Mouse (Mus musculus) MEL (cell line): ENCODE measurements around the gene Plekha7. TPM values are rescaled to one million over a fixed set of nuclear protein-coding genes. Genes with fewer than 3 reads are reported as not detected.

Source experiments
- DNase-seq: peaks from one replicate; pipeline ENCODE4 v3.0.0; 2011; ENCODE audit warnings: low read depth, low spot score
- H3K27ac ChIP-seq: 2 replicates; pipeline ENCODE4 v1.5.1; 2012; ENCODE audit warnings: low read depth, mild to moderate bottlenecking, control low read depth, low read length, moderate library complexity; ENCODE audit not compliant: control insufficient read depth
- H3K27me3 ChIP-seq, 2 experiments: fragments of 150-350 bp in 1 of 2; sonication (generic) in 1 of 2; 2 replicates each; pipeline ENCODE4 v1.6.1; 2012; ENCODE audit warnings: low read length in 2 of 2, mild to moderate bottlenecking in 2 of 2, improper control_type of control experiment in 1 of 2, moderate library complexity in 1 of 2; ENCODE audit not compliant: insufficient read depth in 2 of 2, control insufficient read depth in 1 of 2
- H3K36me3 ChIP-seq, 2 experiments: 2 replicates each; pipeline ENCODE4 v1.6.1; 2012 to 2014; ENCODE audit warnings: low read length in 2 of 2, improper control_type of control experiment in 1 of 2, inconsistent platforms in 1 of 2, mild to moderate bottlenecking in 1 of 2; ENCODE audit not compliant: insufficient read depth in 2 of 2, control insufficient read depth in 1 of 2
- H3K4me1 ChIP-seq, 2 experiments: fragments of 150-350 bp in 1 of 2; sonication (generic) in 1 of 2; 2 replicates each; pipeline ENCODE4 v1.6.1; 2012; ENCODE audit warnings: low read length in 2 of 2, improper control_type of control experiment in 1 of 2, mild to moderate bottlenecking in 1 of 2; ENCODE audit not compliant: insufficient read depth in 2 of 2, control insufficient read depth in 1 of 2
- H3K4me3 ChIP-seq, 2 experiments: fragments of 150-350 bp in 1 of 2; sonication (generic) in 1 of 2; 2 replicates each; pipeline ENCODE4 v1.5.1; 2012; ENCODE audit warnings: low read depth in 2 of 2, low read length in 2 of 2, mild to moderate bottlenecking in 2 of 2, moderate library complexity in 2 of 2, control low read depth in 1 of 2, improper control_type of control experiment in 1 of 2; ENCODE audit not compliant: control insufficient read depth in 1 of 2, insufficient read depth in 1 of 2
- H3K79me2 ChIP-seq: 2 replicates; pipeline ENCODE4 v1.6.1; 2012; ENCODE audit warnings: mild to moderate bottlenecking, low read length, moderate library complexity; ENCODE audit not compliant: control insufficient read depth, poor library complexity, insufficient read depth
- H3K9ac ChIP-seq: 2 replicates; pipeline ENCODE4 v1.6.1; 2012; ENCODE audit warnings: low read depth, mild to moderate bottlenecking, control low read depth, low read length, moderate library complexity; ENCODE audit not compliant: control insufficient read depth, poor library complexity, severe bottlenecking
- H3K9me3 ChIP-seq: fragments of 150-350 bp; sonication (generic); replicated peaks from 2 replicates; pipeline ENCODE4 v1.6.1; 2012; ENCODE audit warnings: mild to moderate bottlenecking, low read length, improper control_type of control experiment, moderate library complexity; ENCODE audit not compliant: insufficient read depth
- CHD1 ChIP-seq: IDR thresholded peaks from 2 replicates; pipeline ENCODE4 v1.6.1; 2012; ENCODE audit warnings: low read depth, mild to moderate bottlenecking, inconsistent platforms, low read length, improper control_type of control experiment
- CHD2 ChIP-seq: IDR thresholded peaks from 2 replicates; pipeline ENCODE4 v1.6.1; 2011; ENCODE audit warnings: low read length, improper control_type of control experiment
- CTCF ChIP-seq, 3 experiments: IDR thresholded peaks in 2 of 3; conservative IDR thresholded peaks in 1 of 3; 2 replicates each; pipeline ENCODE4 v1.5.1; 2011 to 2012; ENCODE audit warnings: low read length in 3 of 3, low read depth in 2 of 3, mild to moderate bottlenecking in 2 of 3, improper control_type of control experiment in 1 of 3, inconsistent platforms in 1 of 3, mixed read lengths in 1 of 3, moderate library complexity in 1 of 3; ENCODE audit not compliant: control insufficient read depth in 1 of 3, insufficient read depth in 1 of 3, poor library complexity in 1 of 3, severe bottlenecking in 1 of 3
- E2F4 ChIP-seq: IDR thresholded peaks from 2 replicates; pipeline ENCODE4 v1.6.1; 2011; ENCODE audit warnings: low read depth, low read length, improper control_type of control experiment, borderline replicate concordance
- EP300 ChIP-seq, 2 experiments: IDR thresholded peaks; 2 replicates each; pipeline ENCODE4 v1.6.1; 2011; ENCODE audit warnings: improper control_type of control experiment in 2 of 2, low read length in 2 of 2, low read depth in 1 of 2, mild to moderate bottlenecking in 1 of 2
- ETS1 ChIP-seq: IDR thresholded peaks from 2 replicates; pipeline ENCODE4 v1.6.1; 2012; ENCODE audit warnings: low read depth, mild to moderate bottlenecking, inconsistent platforms, low read length, improper control_type of control experiment, moderate library complexity
- GABPA ChIP-seq: IDR thresholded peaks from 2 replicates; pipeline ENCODE4 v1.6.1; 2012; ENCODE audit warnings: low read depth, mild to moderate bottlenecking, inconsistent platforms, low read length, improper control_type of control experiment, moderate library complexity
- JUND ChIP-seq: IDR thresholded peaks from 2 replicates; pipeline ENCODE4 v1.6.1; 2011; ENCODE audit warnings: low read depth, mild to moderate bottlenecking, improper control_type of control experiment, low read length
- MEF2A ChIP-seq: IDR thresholded peaks from 2 replicates; pipeline ENCODE4 v1.6.1; 2014; ENCODE audit warnings: low read depth, mild to moderate bottlenecking, inconsistent platforms, low read length, improper control_type of control experiment; ENCODE audit not compliant: poor library complexity, insufficient replicate concordance, severe bottlenecking; ENCODE audit errors: extremely low read depth
- MXI1 ChIP-seq: IDR thresholded peaks from 2 replicates; pipeline ENCODE4 v1.6.1; 2011; ENCODE audit warnings: mild to moderate bottlenecking, low read depth, low read length, improper control_type of control experiment
- MYC ChIP-seq: IDR thresholded peaks from 2 replicates; pipeline ENCODE4 v1.6.1; 2011; ENCODE audit warnings: low read depth, mild to moderate bottlenecking, low read length, improper control_type of control experiment, moderate library complexity
- NELFE ChIP-seq: IDR thresholded peaks from 2 replicates; pipeline ENCODE4 v1.6.1; 2011; ENCODE audit warnings: low read depth, low read length, improper control_type of control experiment
- POLR2A ChIP-seq, 2 experiments: IDR thresholded peaks; 2 replicates each; pipeline ENCODE4 v1.6.1; 2011 to 2012; ENCODE audit warnings: low read length in 2 of 2, mild to moderate bottlenecking in 2 of 2, control low read depth in 1 of 2, improper control_type of control experiment in 1 of 2, low read depth in 1 of 2, moderate library complexity in 1 of 2; ENCODE audit not compliant: control insufficient read depth in 1 of 2, insufficient read depth in 1 of 2, poor library complexity in 1 of 2
- POLR2AphosphoS2 ChIP-seq: IDR thresholded peaks from 2 replicates; pipeline ENCODE4 v1.6.1; 2011; ENCODE audit warnings: low read length, improper control_type of control experiment
- RCOR1 ChIP-seq: IDR thresholded peaks from 2 replicates; pipeline ENCODE4 v1.6.1; 2012; ENCODE audit warnings: low read depth, mild to moderate bottlenecking, inconsistent platforms, low read length, improper control_type of control experiment
- SIN3A ChIP-seq: IDR thresholded peaks from 2 replicates; pipeline ENCODE4 v1.6.1; 2012; ENCODE audit warnings: low read length, improper control_type of control experiment, inconsistent platforms
- TBP ChIP-seq: IDR thresholded peaks from 2 replicates; pipeline ENCODE4 v1.8.0; 2011; ENCODE audit warnings: low read depth, low read length, improper control_type of control experiment
- TCF12 ChIP-seq: IDR thresholded peaks from 2 replicates; pipeline ENCODE4 v1.6.1; 2014; ENCODE audit warnings: low read depth, mild to moderate bottlenecking, inconsistent platforms, low read length, improper control_type of control experiment, moderate library complexity
- UBTF ChIP-seq: IDR thresholded peaks from 2 replicates; pipeline ENCODE4 v1.6.1; 2012; ENCODE audit warnings: low read depth, mild to moderate bottlenecking, inconsistent platforms, low read length, improper control_type of control experiment, moderate library complexity, borderline replicate concordance; ENCODE audit not compliant: insufficient read depth
- USF2 ChIP-seq, 2 experiments: IDR thresholded peaks; 2 replicates each; pipeline ENCODE4 v1.6.1; 2011 to 2012; ENCODE audit warnings: improper control_type of control experiment in 2 of 2, low read length in 2 of 2, borderline replicate concordance in 1 of 2, inconsistent platforms in 1 of 2, low read depth in 1 of 2, mild to moderate bottlenecking in 1 of 2; ENCODE audit not compliant: insufficient read depth in 1 of 2
- ZC3H11A ChIP-seq: IDR thresholded peaks from 2 replicates; pipeline ENCODE4 v1.6.1; 2012; ENCODE audit warnings: low read depth, mild to moderate bottlenecking, inconsistent platforms, low read length, improper control_type of control experiment
- ZMIZ1 ChIP-seq: IDR thresholded peaks from 2 replicates; pipeline ENCODE4 v1.6.1; 2012; ENCODE audit warnings: low read depth, mild to moderate bottlenecking, inconsistent platforms, low read length, improper control_type of control experiment, moderate library complexity
- polyA plus RNA-seq, 2 experiments: library from polyadenylated mRNA; stranded (reverse) in 1 of 2; unstranded in 1 of 2; fragments of >175 nt in 1 of 2; fragments of >200 nt in 1 of 2; gene quantifications; 2 replicates each; pipeline versions ENCODE4 v1.2.1 to v1.2.4; 2012; ENCODE audit warnings: low replicate concordance in 2 of 2, low read depth in 1 of 2; ENCODE audit not compliant: insufficient read length in 2 of 2, insufficient read depth in 1 of 2, missing spikeins in 1 of 2
- total RNA-seq: library from RNA; depleted of rRNA; stranded (reverse); fragments of 300-350 nt; gene quantifications from 2 replicates; pipeline ENCODE4 v1.2.3, GENCODE M21; 2012

The Plekha7 gene
- total and polyA plus RNA-seq, 3 experiments, result 4.4 to 14.5 TPM; not detected in 1

- Histone ChIP-seq H3K27ac (no peak overlapping the region), H3K4me1 (no peaks in the 10 kb centered on the region), H3K79me2 (no peaks in the 10 kb centered on the region), H3K4me3 (no peak overlapping the region), H3K27me3 (no peaks in the 10 kb centered on the region), H3K36me3 (no peaks in the 10 kb centered on the region), H3K9ac (no peak overlapping the region), H3K9me3 (no peaks in the 10 kb centered on the region)
- TF ChIP-seq SIN3A (no peak), ZC3H11A (no peak), CTCF (IDR thresholded peaks at IDR 0.05 in 2 of 3, conservative IDR thresholded peaks at IDR 0.05 in 1 of 3; ENCODE audit: control insufficient read depth in 1 of 3, insufficient read depth in 1 of 3, low read depth in 2 of 3, low read length in 3 of 3, poor library complexity in 1 of 3, severe bottlenecking in 1 of 3) (no peak), POLR2A (IDR thresholded peaks at IDR 0.05; ENCODE audit: control insufficient read depth in 1 of 2, insufficient read depth in 1 of 2, low read depth in 1 of 2, low read length in 2 of 2, poor library complexity in 1 of 2) (no peak), UBTF (no peak), MYC (no peak), POLR2AphosphoS2 (no peak), E2F4 (no peak), MEF2A (no peak), GABPA (no peak), EP300 (IDR thresholded peaks at IDR 0.05; ENCODE audit: low read depth in 1 of 2, low read length in 2 of 2) (no peak), USF2 (IDR thresholded peaks at IDR 0.05; ENCODE audit: borderline replicate concordance in 1 of 2, insufficient read depth in 1 of 2, low read depth in 1 of 2, low read length in 2 of 2) (no peak), RCOR1 (no peak), NELFE (no peak), ZMIZ1 (no peak), CHD1 (no peak)
- no peak for DNase-seq
Measured at GRCm38 (mm10) chr7:116206806-116207571, 101.2 kb downstream of the Plekha7 start.

GRCm38 (mm10) chr7:116205451-116205850, 102.7 kb downstream of the Plekha7 start:
- Histone ChIP-seq H3K9me3 (no peaks in the 10 kb centered on the region), H3K9ac (no peak overlapping the region), H3K4me3 (no peak overlapping the region), H3K27ac (no peak overlapping the region), H3K36me3 (no peaks in the 10 kb centered on the region), H3K4me1 (no peaks in the 10 kb centered on the region), H3K27me3 (no peaks in the 10 kb centered on the region), H3K79me2 (no peaks in the 10 kb centered on the region)
- no peak for DNase-seq
- no peak for TF ChIP-seq JUND
- TF ChIP-seq E2F4, result no peak
- no peak for TF ChIP-seq TBP
- no peak for TF ChIP-seq CHD2
- no peak for TF ChIP-seq ETS1
- TF ChIP-seq TCF12, result no peak
- no peak for TF ChIP-seq MXI1
